22 mouse cellular contexts compared by ENCODE assay signal in the genomic region with DNA sequence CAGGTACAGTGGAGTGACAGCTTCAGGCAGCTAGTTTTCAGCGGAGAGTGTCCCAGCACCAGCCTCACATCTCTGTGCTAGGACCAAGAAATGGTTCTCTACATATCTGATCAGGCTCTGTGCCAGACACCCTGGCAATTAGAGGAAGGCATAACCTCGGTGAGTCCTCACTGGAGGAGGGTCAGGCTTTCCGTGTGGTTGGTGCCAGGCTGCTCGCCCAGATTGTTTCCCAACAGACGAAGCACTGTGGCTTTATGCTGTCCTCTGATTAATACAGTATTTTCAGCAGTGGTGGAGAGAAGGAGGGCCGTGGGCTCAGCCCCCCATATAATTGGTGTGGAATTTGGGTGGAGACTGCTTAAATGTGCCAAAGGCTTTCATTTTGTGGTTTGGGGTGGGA. TPM values are rescaled to one million over a fixed set of nuclear protein-coding genes. Genes with fewer than 3 reads are reported as not detected.
DNase-seq lines count a peak whose midpoint lies in the region; ATAC-seq and TF ChIP-seq lines count a peak whose summit lies in the region.
"Had no signal": no experiment of that assay in that cellular context is flagged by ENCODE, and none has a peak within 500 bp of the region (broad histone marks: within the 10 kb centered on the region; RNA-seq: fewer than 3 reads in every experiment).

Panx3 (minus strand) TSS at position 121 of the 400 bp plus-strand sequence.

- H3K4me1 ChIP-seq in midbrain, embryonic 11.5 days (ENCODE audit: control insufficient read depth, insufficient read depth, low read length), result no peaks in the 10 kb centered on the region
- H3K4me1 ChIP-seq in midbrain, postnatal 0 days (ENCODE audit: insufficient read depth, low read length), result no peaks in the 10 kb centered on the region
- H3K4me1 ChIP-seq in embryonic facial prominence, embryonic 15.5 days, result peaks cover 9% of the 10 kb centered on the region
- H3K4me1 ChIP-seq: forebrain, embryonic 13.5 days; liver, embryonic 15.5 days had no signal

- no peak within 1 kb of the TSS for H3K27ac ChIP-seq in midbrain, embryonic 11.5 days (ENCODE audit: low read depth, low read length)
- H3K27ac ChIP-seq in midbrain, postnatal 0 days (ENCODE audit: low read depth, low read length), result no peak within 1 kb of the TSS
- peak within 1 kb of the TSS; percentile 58 for H3K27ac ChIP-seq in embryonic facial prominence, embryonic 15.5 days (replicated peaks)
- H3K27ac ChIP-seq: forebrain, embryonic 13.5 days; heart, adult 2 months; heart, embryonic 15.5 days; left cerebral cortex, adult 2 months; liver, embryonic 15.5 days had no signal

- no peak for ATAC-seq in midbrain, embryonic 11.5 days (ENCODE audit: low FRiP score)
- no peak for ATAC-seq in midbrain, postnatal 0 days (ENCODE audit: low FRiP score)
- peak; percentile 89 for ATAC-seq in embryonic facial prominence, embryonic 15.5 days (ENCODE audit: insufficient number of reproducible peaks, low FRiP score, low TSS enrichment, low read depth)
- peak; percentile 63 for ATAC-seq in megakaryocyte progenitor cell, adult 5-6 weeks (replicated peaks; ENCODE audit: poor library complexity)
- ATAC-seq: forebrain, embryonic 13.5 days; inflammation-experienced regulatory T-cells, adult 6 months; midbrain, embryonic 16.5 days had no signal

- H3K4me3 ChIP-seq in midbrain, embryonic 11.5 days (ENCODE audit: low read depth, low read length), result no peak within 1 kb of the TSS
- H3K4me3 ChIP-seq in midbrain, postnatal 0 days (ENCODE audit: low read depth, low read length), result no peak within 1 kb of the TSS
- peak within 1 kb of the TSS; percentile 13; the same call in 1 of the 2 replicates for H3K4me3 ChIP-seq in embryonic facial prominence, embryonic 15.5 days (replicated peaks)
- H3K4me3 ChIP-seq: forebrain, embryonic 13.5 days; heart, adult 2 months; heart, embryonic 15.5 days; left cerebral cortex, adult 2 months; liver, embryonic 15.5 days had no signal

- H3K27me3 ChIP-seq in midbrain, embryonic 11.5 days (ENCODE audit: control insufficient read depth, insufficient read depth, low read length), result no peaks in the 10 kb centered on the region
- no peaks in the 10 kb centered on the region for H3K27me3 ChIP-seq in midbrain, postnatal 0 days (ENCODE audit: insufficient read depth, low read length)
- no peaks in the 10 kb centered on the region for H3K27me3 ChIP-seq in embryonic facial prominence, embryonic 15.5 days
- H3K27me3 ChIP-seq: forebrain, embryonic 13.5 days; heart, embryonic 15.5 days; liver, embryonic 15.5 days had no signal

- no peak within 1 kb of the TSS for H3K4me2 ChIP-seq in midbrain, embryonic 11.5 days
- no peak within 1 kb of the TSS for H3K4me2 ChIP-seq in midbrain, postnatal 0 days (ENCODE audit: low read depth, low read length, poor library complexity, severe bottlenecking)
- H3K4me2 ChIP-seq in embryonic facial prominence, embryonic 15.5 days (replicated peaks), result no peak within 1 kb of the TSS
- H3K4me2 ChIP-seq: forebrain, embryonic 13.5 days; heart, embryonic 15.5 days; liver, embryonic 15.5 days had no signal

- no peaks in the 10 kb centered on the region for H3K36me3 ChIP-seq in midbrain, embryonic 11.5 days (ENCODE audit: control insufficient read depth, insufficient read depth, low read length)
- H3K36me3 ChIP-seq in midbrain, postnatal 0 days (ENCODE audit: insufficient read depth, low read length), result no peaks in the 10 kb centered on the region
- H3K36me3 ChIP-seq in embryonic facial prominence, embryonic 15.5 days, result no peaks in the 10 kb centered on the region
- H3K36me3 ChIP-seq: heart, embryonic 15.5 days; liver, embryonic 15.5 days had no signal

- WGBS in midbrain, embryonic 11.5 days, result 75% methylated on average over 6 of the region's 6 CpGs
- WGBS in midbrain, postnatal 0 days, result 72% methylated on average over 6 of the region's 6 CpGs
- 35% methylated on average over 6 of the region's 6 CpGs for WGBS in embryonic facial prominence, embryonic 15.5 days

- no peak within 1 kb of the TSS for H3K9ac ChIP-seq in midbrain, embryonic 11.5 days (ENCODE audit: low read length)
- H3K9ac ChIP-seq in midbrain, postnatal 0 days (replicated peaks; ENCODE audit: low read length, poor library complexity, severe bottlenecking), result no peak within 1 kb of the TSS
- H3K9ac ChIP-seq in embryonic facial prominence, embryonic 15.5 days, result no peak within 1 kb of the TSS
- H3K9ac ChIP-seq: forebrain, embryonic 13.5 days; heart, embryonic 15.5 days; liver, embryonic 15.5 days had no signal

- no peaks in the 10 kb centered on the region for H3K9me3 ChIP-seq in midbrain, embryonic 11.5 days (ENCODE audit: control insufficient read depth, low read length)
- no peaks in the 10 kb centered on the region for H3K9me3 ChIP-seq in midbrain, postnatal 0 days (ENCODE audit: low read length)
- no peaks in the 10 kb centered on the region for H3K9me3 ChIP-seq in embryonic facial prominence, embryonic 15.5 days (replicated peaks)
- H3K9me3 ChIP-seq: forebrain, embryonic 13.5 days; heart, embryonic 15.5 days; liver, embryonic 15.5 days had no signal

- peak; percentile 70 for DNase-seq in midbrain, embryonic 11.5 days (ENCODE audit: low spot score, missing footprints)
- no peak for DNase-seq in midbrain, postnatal 0 days (ENCODE audit: low spot score)
- peak; percentile 58 for DNase-seq in adipocyte (ENCODE audit: low spot score)
- no peak for DNase-seq in cerebellum, postnatal 4 days (ENCODE audit: low spot score in 2 of 2)
- no peak for DNase-seq in gastrocnemius, postnatal 25 days
- DNase-seq: cerebellum, postnatal 14 days; heart, adult 2 months; kidney, adult 9 months; right cerebral cortex, adult 18-20 months had no signal

- no peak for TF ChIP-seq CTCF in midbrain, postnatal 0 days (IDR thresholded peaks at IDR 0.05)

RNA-seq across cellular contexts. Expression of gene Panx3, which starts in this region (rescaled TPM):
- 0.08 and 0.10 TPM in 2 replicates for polyA plus RNA-seq in midbrain, embryonic 11.5 days (2014; fragmentation: Nextera tagmentation; extraction: Ambion mirVana)
- not detected in 2 replicates for total RNA-seq in midbrain, postnatal 0 days (2014; rRNA removed)
- 0.10 TPM in 1 of 2 replicates, not detected in the other for polyA plus RNA-seq in midbrain, postnatal 0 days (2015; fragmentation: Nextera tagmentation; extraction: Ambion mirVana)
- polyA plus RNA-seq in embryonic facial prominence, embryonic 15.5 days (2015; fragmentation: Nextera tagmentation; extraction: Ambion mirVana), result 38.1 TPM in 2 replicates
- not detected in 2 replicates for total RNA-seq in megakaryocyte progenitor cell, adult 5-6 weeks (2015)
- not detected in 2 replicates for total RNA-seq in megakaryocyte progenitor cell, adult 5-6 weeks (2017)
- total RNA-seq in gastrocnemius, postnatal 25 days (2021), result not detected
- total RNA-seq: heart, adult 2 months; left cerebral cortex, adult 2 months; megakaryocyte, adult 5-6 weeks had no signal
- polyA plus RNA-seq: heart, adult 2 months; inflammation-experienced regulatory T-cells, adult 6 months; limb, embryonic 11.5 days; liver, embryonic 15.5 days; neural tube, embryonic 11.5 days; small intestine, adult 2 months; thymus, postnatal 0 days had no signal

Comparison
In these comparisons a context has a peak if more than half of its experiments do, and no peak if none do; other contexts are left out.
1. RNA of gene Panx3 (polyA plus RNA-seq): 38.1 TPM in embryonic facial prominence, embryonic 15.5 days; 0.10 TPM in midbrain, postnatal 0 days and 0.08 to 0.10 TPM in midbrain, embryonic 11.5 days; every median in the first group is over 10 times any median in the second.
2. Peak in DNase-seq in midbrain, embryonic 11.5 days; RNA of the gene not detected or under 1 TPM.
3. Peak in ATAC-seq in megakaryocyte progenitor cell, adult 5-6 weeks; RNA of the gene not detected or under 1 TPM.